Mouse (Mus musculus): ENCODE results near the gene Zfp182.

Gene Zfp182

DNA sequence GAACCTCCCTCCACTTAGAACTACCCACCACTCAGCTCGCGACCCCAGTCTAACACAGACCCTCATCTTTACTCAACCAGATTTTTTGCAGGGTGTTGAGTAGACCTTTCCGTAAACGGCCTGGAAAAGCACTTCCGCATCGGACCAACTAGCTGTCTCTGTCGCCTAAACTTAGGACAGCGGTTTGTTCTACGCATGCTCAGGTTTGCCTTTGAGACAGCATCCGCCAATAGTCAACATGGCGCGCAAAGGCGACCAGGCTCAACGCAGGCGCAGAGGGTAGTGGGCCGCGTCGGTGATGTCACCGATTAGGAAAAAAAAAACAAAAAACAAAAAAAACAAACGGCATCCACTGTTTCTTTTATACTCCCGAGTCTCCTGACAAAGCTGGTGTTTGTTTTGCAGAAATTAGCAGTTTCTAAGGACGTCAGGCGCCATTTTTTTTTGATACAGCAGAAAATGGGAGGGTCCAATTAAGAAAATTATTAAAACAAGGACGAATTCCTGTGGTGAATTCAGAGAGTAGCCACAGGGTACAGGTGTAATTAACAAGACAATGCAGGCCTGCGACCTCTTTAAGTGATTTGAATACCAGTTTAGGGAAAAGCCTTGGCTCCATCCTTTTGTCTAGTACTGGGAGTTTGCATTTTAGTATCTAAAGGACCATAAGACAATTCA, at the start of gene Zfp182:
Gene Zfp182, minus strand, starts transcription at position 451 of the 678 bp plus-strand sequence.
- DNase-seq (ENCODE audit: low read depth): peak; percentile 60

DNA sequence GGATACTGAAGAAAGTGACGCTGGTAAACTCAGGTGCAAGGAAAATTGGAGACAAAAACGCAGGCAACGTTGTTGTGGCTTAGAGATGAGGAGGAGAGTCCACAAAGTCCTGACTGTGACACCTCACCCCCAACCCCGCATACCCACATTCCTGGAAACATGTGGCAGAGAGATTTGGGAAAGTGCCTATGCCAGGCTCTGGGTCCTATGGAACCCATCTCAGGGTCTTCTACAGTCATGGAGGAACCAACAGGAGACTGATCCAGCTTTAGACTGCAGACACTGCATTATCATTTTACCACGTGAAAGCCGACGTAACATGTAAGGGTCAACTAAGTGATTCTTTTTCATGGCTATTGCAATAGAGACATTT, 27.7 kb upstream of the Zfp182 start:
- no peak for DNase-seq (ENCODE audit: low read depth)

DNA sequence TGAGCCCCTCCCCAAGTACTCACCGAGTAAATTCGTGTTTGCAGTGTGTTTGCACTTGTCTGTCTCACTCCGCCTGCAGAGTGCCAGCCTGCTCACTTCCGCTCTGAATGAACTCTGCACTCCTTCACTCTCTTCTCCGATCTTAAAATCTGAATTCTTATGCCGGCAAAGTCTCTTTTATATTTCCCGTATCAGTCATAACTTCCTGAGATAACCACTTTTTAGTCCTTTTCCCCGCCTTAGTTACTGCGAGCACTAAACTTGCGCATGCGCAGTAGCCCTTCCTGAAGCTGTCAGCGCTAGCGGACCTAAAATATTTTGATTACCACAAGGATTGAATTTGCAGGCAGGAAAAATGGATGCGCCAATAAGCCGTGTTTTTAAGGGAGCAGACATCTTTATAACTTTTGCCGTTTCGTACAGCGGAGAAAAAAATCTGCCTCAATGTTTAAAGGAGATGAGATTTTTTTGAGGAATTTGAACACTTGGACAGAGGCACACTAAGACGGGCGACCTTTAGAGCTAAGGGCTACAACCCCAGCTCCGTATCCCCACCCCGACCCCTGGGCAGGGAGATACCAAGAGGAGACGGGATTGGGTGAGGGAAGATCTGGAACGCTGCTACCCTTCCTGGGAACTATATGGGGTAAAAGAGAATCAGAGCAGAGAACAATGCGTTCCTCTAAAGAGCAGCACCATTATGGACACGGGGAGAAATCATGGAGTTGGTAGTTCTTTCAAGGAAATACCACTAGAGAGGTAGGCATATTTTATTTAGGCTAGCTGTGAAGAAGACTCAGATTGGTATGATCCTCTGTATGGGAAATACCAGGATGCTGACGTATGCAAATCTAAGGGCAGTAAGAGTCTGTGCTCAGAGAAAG, 27.1 kb upstream of the Zfp182 start, which contains the start of gene Zfp300:
Gene Zfp300, minus strand, starts transcription at position 545 of the 884 bp plus-strand sequence.
- DNase-seq (ENCODE audit: low read depth): peak; percentile 40

DNA sequence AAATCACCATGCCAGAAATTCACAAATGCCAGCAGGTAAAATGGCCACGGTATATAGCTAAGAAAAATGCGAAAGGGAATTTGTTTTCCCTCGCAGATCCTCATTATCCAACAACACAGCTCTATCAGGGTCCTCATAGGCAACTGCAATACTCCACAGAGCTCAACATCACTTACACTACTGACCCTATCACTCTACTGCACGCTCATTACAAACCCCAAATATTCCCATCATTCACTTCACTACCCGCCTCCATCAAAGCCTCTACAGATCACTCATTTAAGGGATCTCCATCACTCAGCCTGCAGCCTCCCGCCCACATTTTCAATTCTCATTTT, 26.5 kb upstream of the Zfp182 start:
- no peak for DNase-seq (ENCODE audit: low read depth)

DNA sequence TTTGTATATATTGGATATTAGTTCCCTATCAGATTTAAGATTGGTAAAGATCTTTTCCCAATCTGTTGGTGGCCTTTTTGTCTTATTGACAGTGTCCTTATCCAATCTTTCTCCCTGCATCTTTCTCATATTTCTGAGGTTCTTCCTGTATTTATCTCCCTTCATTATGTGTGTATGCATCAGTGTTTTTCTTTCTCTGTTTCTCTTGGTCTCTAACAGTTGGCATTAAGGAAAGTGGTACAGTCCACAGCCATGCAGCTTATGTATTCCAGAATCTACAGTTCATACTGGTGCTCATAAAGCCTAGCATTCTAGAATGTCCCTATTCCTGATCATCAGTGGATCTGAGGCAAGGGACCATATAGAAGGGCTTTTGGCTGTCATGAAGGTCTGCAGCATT, 6.0 kb upstream of the Zfp182 start, which contains the start of gene Spaca5:
Gene Spaca5, plus strand, starts transcription at position 301 of the 400 bp plus-strand sequence.
- no peak for DNase-seq (ENCODE audit: low read depth)

DNA sequence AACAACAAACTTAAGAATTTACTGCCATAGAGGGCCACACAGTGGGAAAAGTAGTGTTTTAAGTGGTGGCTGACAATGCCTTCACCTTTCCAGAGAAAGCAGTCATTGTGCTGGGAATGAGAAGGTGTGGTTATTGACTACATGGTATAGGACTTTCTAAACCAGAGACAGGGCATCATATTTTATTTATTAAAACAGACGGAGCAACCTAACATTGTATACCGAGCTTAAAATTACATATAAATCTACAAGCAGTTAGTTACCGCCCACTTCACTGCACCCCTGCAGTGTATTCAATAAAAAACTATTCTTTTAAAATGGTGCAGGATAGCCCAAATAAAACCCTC, 401 bp upstream of the Zfp182 start:
- DNase-seq (ENCODE audit: low read depth): no peak

DNA sequence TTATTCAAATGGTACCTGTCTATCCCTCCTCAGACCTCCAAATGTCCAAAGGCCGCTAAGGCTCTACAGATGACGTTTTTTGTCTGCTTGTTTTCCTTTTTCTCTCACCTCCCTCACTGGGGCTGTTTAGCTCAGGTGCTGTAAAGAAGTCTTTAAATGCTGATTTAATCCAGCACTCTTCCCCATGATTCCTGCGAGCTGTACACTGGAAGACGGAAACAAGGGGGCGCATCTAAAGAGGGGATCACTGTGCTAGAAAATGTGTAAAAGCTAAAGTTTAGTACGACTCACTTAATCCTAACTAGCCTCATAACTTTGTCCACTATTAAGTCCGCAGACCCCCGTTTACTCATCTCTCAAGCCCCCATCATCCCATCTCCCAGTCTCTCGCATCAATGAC, 656 bp downstream of the Zfp182 start:
- peak; percentile 6 for DNase-seq (ENCODE audit: low read depth)

DNA sequence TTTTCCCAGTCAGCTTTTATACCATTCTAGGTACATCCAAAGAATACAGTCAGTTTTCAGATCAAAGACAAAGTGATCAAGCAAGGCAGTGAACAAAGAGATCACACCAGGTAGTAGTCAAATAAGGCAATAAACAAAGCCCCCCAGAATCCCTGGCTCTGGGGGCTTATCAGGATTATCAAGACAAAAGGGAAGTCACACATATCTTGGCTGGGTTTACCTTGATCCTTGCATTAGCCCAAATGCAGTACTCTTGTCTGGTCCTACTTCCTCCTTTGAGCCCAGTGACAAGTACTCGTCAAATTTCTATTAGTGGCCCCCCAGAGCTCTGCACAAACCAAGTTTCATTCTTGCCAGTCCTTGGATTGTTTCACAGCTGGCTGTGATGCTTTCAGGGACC, 81.2 kb downstream of the Zfp182 start:
- DNase-seq (ENCODE audit: low read depth): no peak
